Mouse (Mus musculus) liver, adult (tissue): ENCODE results near the gene Sox2.

Experiments
- GATA4 ChIP-seq: IDR thresholded peaks from 2 replicates; pipeline ENCODE4 v1.6.1; 2014; ENCODE audit warnings: mild to moderate bottlenecking, low read length; ENCODE audit not compliant: insufficient replicate concordance

Sox2 gene

GRCm38 (mm10) chr3:34692394-34692745 is 42.2 kb downstream of the Sox2 start:
- no peak for TF ChIP-seq GATA4
